Mouse (Mus musculus) liver, postnatal 0 days (tissue): ENCODE measurements at regions not wholly inside any gene's neighbourhood (a gene's known extent, or its start where the extent isn't known, plus 50 kb on each side); places are given as distances from the start of the nearest gene placed in this dataset.

Experiments
- CTCF ChIP-seq: sonication (generic); IDR thresholded peaks from 2 replicates; pipeline ENCODE4 v1.5.1; 2016; ENCODE audit warnings: antibody characterized with exemption, low read depth
- EP300 ChIP-seq: IDR thresholded peaks from 2 replicates; pipeline ENCODE4 v1.6.1; 2016; ENCODE audit warnings: antibody characterized with exemption, low read depth, mild to moderate bottlenecking

- no peak for TF ChIP-seq EP300
- TF ChIP-seq CTCF: no peak
Measured at GRCm38 (mm10) chr13:53670361-53670760, 197.5 kb upstream of the Msx2 start.
